Mouse (Mus musculus): ENCODE data around the gene Ptpn11.

Ptpn11 gene

DNA sequence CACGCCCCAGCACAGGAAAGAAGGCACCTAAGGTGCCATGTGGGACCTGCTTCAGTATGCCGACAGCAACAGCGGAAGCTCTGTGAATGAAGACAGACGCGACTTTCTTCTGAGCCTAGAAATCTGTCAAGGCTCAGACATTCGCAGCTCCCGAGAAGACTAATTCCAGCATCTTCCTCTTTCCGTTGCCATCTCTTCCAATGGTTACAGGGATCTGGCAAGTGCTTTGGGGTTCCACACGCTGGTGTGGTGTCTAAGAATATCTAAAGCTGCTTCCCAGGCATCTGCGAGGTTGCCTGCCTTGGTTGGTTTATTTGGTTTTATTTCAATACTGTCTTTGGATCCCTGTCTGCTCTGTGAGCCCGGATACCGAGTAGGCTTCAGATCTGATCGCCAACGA, 65.6 kb downstream of the Ptpn11 start:
- DNase-seq (ENCODE audit: low spot score in 2 of 2) = no peak

DNA sequence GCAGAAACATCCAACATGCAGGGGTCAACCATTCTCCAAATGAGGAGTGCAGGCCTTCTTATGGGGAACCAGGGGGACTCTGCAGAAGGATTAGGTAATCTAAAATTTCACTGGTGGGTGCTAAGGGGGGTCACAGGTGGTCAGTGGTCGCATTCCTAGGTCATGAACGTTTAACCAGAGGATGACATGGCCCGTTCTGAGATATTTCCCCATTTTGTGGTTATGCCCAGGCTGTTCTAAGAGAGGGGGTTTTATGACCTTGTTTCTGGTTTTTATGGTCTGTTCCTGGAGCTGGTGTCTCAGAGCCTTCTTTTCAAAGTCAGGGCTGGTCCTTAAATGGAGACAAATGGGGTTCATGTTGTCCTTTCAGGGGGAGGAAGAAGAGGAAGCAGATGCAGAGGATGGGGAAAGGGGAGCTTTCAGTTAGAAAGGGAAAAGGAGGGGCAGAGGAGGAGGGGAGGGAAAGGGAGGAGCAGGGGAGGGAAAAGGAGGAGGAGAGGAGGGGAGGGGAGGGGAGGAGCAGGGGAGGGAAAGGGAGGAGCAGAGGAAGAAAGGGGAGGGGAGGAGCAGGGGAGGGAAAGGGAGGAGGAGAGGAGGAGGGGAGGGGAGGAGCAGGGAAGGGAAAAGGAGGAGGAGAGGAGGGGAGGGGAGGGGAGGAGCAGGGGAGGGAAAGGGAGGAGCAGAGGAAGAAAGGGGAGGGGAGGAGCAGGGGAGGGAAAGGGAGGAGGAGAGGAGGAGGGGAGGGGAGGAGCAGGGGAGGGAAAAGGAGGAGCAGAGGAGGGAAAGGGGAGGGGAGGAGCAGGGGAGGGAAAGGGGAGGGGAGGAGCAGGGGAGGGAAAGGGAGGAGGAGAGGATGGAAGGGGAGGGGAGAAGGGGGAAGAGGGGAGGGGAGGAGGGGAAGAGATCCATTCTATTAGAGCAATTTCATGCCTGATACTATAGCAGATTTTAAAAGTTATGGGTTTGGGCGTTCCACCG, 66.7 kb downstream of the Ptpn11 start:
- DNase-seq (ENCODE audit: low spot score in 2 of 2) = no peak

DNA sequence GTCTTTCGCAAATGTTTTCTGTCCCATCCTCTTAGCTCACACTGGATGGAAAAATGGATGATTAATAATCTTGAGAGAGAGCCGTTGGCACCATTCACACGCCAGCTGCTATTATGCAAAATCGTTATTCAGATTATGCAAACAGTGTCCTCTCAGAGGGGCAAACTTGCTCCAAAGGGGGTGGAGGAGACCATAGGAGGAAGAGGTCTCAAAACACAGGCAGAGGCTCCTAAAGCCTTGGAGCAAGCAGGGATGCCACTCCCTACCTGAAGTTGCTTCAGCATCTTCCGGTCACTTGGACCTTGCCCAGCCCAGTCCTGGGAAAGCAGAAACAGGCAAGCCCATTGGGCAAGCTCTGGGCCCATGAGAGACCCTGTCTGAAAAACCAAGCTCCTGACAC, 67.8 kb downstream of the Ptpn11 start:
- DNase-seq (ENCODE audit: low spot score in 2 of 2) = no peak

DNA sequence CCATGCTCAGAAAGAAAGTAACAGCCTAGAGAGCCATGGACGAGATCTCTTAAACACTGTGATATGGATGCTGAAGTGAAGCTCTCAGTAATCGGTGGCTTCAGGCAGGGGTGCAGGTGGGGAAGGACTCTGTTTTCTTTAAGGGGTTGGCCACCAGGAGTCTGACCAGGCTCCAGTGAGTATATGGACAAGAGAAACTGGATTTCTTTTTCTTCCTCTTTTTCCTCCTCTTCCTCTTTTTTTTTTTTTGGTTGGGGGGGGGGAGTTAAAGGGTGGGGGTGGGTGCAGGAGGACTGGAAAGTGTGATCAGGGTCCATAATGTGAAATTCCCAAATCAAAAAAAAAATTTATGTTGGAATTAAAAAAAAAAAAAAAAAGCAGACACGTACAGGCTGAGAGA, 68.6 kb downstream of the Ptpn11 start:
- no peak for DNase-seq (ENCODE audit: low spot score in 2 of 2)

DNA sequence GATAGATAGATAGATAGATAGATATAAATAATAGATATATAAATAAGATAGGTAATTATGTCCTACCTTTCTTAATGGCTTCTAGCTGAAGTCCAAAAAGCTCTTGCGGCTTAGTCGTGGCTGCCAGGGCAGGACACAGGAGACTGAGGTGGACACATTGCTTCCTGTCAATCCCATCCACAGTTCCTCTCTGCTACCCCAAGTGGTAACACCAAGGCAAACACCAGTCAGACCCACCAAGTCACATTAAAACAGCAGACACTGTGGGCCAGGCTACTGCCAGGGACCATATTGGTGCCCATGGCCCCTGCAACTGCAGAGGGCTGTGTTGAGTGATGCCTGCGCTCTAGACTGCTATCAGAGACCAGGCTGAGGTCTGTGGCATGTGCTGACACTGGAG, 69.2 kb downstream of the Ptpn11 start:
- no peak for DNase-seq (ENCODE audit: low spot score in 2 of 2)

DNA sequence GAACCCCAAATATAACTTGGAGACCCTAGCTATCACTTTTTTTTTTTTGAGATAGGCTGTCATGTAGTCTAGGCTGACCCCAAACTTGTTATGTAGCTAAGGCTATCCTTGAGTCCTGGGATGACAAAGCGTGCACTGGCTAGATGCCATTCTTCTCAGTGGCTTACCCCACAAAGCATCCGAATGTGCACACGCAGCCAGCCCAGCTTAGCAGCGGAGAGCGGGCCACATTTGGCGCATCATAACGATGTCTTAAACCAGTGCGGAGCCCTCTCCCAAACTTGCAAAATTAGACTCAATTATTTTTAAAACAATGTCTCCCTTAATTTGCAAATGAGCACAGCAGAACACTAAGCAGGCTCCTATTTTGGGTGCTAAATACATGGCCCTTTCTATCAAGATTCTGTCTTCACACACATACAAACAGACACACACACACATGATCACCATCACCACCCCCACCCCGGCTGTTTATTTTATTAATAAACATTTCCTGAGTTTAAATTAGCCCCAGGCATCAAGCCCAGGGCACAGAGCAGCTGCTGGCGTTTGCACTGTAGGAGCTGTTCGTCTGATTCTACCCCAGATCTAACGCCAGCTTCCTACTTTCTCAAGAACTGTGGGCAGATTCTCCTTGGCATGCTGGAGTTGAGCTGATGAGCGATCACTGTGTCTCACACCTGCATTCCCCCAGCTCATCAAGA, 71.7 kb downstream of the Ptpn11 start:
- no peak for DNase-seq (ENCODE audit: low spot score in 2 of 2)

DNA sequence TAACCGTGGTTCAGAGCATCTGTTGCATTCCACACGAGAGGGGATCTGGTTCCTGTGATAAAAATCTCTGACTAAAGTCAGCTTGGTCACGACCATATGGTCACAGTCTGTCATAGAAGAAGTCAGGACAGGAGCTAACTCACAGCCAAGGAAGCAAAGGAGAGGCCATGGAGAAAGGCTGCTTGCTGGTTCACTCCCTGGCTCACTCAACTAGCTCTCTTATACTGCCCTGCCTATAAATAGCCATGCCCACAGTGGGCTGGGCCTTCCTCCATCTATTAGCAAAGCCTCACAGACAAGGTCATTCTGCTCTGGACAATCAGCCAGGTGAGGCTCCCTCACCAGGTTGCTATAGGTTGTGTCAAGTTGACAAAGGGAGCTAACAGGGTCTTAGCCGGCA, 72.9 kb downstream of the Ptpn11 start:
- no peak for DNase-seq (ENCODE audit: low spot score in 2 of 2)

DNA sequence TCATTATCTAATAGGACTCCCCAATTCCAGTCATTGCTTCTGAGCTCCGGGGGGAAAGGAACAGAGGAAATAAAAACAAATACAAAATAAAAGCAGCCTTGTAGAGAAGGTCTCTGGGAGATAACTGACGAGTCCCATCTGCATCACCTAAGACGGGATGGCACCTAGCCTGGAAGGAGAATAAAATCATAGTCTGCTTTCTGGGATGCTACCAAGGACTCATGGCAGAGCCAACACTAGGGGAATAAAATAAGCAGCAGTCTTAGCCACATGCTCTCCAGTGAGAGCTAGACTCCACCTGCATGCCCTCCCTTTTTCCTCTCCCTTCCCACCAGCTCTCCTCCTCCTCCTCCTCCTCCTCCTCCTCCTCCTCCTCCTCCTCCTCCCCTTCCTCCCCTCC, 74.3 kb downstream of the Ptpn11 start:
- no peak for DNase-seq (ENCODE audit: low spot score in 2 of 2)

DNA sequence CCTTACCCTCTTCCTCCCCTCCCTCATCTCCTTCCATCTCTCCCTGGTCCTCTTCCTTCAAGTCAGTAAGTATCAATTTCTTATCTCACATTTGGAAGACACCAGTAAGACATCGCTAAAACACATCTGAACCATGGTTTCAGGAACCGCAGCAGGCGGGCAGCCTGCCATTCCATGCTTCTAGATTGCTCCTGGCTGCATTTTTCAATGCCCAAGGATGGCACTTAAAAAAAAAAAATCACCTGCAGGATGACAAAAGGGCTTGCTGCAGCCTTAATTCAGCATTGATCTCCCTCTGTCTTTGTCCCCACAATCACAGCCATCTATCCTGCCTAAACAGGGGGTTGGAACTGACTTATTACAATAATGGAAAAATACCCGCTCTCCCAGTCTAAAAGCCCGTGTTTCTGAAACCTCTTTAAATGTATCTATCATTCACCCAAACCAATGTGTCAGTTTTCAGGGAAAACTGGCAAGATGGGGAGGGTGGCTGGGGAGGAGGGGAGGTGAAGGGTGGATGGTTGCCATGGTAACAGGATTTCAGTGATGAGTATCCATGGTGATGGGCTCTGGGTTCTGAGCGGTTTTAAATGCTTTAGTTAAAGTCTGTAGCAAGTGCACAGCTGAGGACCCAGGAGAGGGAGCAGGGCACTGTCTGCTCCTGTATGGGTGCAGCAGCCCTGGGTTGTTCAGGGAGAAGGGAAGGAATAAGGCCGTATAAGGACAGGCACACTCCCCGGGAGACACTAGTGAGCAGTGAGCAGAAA, 75.6 kb downstream of the Ptpn11 start:
- no peak for DNase-seq (ENCODE audit: low spot score in 2 of 2)

DNA sequence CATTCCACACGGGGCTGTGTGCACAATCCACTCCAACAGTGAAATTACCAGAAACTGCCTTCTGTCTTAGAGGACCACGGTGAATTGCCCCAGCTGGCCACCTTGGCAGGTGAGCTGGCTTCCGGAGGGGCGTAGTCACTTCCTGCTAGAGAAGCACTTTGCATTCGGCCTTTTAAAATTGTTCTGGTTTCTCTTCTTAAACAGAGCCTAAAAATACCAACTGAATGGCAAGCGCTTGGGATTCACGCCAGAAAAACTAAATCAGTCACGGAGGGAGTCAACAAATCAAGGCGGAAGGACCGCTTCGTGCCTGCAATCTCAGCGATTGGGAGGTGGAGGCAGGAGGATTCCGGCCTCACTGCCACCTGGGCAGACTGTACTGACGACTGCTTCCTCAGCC, 77.0 kb downstream of the Ptpn11 start:
- DNase-seq (ENCODE audit: low spot score in 2 of 2) = no peak

DNA sequence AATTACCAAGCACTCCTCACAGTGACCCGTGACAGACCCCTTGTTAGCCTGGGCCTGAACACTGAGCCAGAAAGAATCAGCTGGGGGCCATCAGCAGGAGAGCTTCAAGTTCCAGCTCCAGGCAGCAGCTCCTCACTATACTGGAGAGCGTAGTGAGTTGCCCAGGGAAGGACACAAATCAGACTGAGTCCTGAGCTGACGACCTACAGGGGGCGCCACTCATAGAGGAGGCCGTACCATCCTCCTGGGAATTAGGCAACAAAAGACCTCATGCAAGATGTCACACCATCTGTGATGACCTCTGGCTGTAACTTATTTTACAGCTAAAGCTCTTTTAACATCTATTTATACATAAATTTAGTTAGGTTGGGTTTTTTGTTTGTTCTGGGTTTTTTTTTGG, 78.8 kb downstream of the Ptpn11 start:
- DNase-seq (ENCODE audit: low spot score in 2 of 2) = no peak

DNA sequence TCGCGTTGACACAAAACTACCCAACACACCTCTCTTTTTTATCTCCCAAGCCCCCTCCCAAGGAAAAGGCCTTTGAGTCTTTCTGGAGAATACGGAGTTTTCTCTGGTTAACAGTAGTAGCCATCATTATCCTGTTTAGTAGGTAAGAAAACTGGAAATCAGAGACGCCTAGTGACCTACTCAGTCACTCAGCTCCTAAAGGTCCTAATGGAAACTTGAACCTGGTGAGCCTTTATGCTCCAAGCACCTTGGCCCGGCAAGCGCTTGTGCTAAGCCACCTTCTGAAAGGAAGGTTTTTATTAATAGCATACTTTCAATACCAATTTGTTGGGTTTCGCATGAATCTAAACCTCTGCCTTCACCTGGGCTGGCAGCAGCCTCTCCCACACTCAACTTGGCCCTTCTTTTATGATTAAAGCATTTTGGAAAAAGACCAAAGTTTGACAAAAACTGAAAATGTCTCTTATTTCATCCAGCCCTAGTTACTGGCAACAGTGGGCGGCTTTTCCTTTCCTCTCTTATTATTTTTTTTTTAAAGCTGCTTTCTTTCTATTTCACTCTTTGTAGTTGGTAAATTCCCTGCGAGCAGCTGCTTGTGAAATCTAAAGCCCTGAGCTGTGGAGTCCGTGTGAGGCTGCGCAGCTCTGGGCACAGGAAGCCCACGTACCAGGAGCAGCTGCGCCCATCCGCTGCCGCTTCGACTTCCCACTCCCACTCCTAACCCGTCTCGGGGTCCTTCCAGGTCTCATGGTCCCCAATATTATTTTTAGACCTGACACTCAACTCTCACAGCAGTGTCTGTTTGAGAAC, 79.9 kb downstream of the Ptpn11 start:
- no peak for DNase-seq (ENCODE audit: low spot score in 2 of 2)

DNA sequence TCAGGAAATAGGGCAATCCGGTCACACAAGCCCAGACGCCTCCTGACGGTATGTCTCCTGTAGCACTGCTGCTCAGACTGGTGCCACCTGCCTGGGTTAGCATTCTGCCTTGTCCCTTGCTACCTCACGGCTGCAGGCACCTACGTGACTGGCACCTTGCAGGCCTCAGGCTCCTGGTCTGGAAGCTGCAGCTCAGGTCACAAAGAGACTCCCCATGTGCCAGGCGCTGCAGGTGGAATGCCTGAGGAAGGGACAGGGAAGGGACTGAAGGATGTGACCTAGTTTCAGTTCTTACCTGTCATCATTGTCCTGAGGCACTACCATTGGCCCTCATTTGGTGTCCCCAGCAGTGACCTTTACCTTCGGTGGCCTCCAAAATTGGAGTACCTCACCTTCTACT, 82.0 kb downstream of the Ptpn11 start:
- no peak for DNase-seq (ENCODE audit: low spot score in 2 of 2)

DNA sequence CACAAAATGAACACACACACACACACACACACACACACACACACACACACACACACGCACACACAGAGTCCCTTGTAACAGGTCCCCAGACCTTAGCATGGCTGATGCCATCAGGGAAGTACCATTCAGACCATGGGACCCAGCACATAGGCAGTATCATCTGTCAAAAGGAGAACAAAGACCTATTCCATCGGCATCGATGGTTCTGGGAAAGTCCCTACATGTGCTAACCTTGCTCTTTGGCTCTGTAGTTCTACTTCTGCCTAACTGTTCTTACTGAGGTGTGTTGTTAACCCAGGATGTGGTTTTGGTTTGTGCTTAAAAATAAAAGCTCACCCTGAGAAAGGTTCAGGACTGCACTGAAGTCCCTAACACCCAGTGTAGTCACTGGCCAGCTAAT, 84.3 kb downstream of the Ptpn11 start:
- DNase-seq (ENCODE audit: low spot score in 2 of 2) = no peak

DNA sequence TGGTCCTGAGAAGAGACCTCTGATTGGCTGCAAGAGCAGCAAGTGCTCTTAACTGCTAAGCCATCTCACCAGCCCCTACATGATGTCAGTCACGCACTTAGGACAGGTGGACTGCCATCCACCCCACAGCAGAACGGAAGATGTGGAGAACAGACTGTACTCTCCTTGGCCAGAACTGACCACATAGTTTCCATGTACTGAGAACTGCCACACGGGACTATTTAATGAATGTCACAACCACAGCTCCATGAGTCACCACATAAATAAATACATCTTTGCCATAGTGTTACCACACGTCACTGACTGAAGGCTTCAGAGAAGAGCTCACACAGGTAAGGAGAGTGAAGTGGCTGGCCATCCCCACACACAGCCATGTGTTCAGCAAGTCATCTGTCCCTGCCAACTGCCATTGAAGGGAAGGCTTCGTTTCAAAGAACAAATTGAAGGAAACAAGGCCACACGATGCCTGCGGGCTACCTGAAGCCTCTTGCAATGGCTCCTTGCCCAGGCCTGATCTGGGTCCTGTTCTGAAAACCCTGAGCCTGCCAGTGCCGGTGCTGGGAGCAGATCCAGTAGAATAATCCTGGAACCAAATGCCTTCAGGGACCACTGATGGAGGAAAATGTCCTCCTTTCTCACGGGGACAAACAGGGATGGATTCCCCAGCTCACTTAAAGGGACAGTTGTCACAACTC, 90.2 kb downstream of the Ptpn11 start:
- DNase-seq (ENCODE audit: low spot score in 2 of 2) = no peak

DNA sequence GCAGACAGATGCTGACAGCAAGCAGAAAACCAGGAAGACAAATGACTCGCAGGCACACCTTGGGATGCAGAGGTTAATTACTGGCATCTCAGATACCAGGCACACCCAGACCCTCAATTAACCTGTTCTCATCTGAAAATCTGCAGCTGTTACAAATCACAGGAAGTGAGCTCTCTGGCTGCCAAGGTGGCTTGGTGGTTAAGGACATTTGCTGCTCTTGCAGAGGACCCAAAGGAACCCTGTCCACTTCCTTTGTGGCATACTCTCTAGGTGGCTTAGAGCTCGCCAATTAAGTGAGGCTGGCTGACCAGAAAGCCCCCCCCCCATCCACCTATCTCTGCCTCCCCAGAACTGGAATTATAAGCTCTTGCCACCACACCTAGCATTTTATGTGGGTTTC, 91.1 kb downstream of the Ptpn11 start:
- no peak for DNase-seq (ENCODE audit: low spot score in 2 of 2)

DNA sequence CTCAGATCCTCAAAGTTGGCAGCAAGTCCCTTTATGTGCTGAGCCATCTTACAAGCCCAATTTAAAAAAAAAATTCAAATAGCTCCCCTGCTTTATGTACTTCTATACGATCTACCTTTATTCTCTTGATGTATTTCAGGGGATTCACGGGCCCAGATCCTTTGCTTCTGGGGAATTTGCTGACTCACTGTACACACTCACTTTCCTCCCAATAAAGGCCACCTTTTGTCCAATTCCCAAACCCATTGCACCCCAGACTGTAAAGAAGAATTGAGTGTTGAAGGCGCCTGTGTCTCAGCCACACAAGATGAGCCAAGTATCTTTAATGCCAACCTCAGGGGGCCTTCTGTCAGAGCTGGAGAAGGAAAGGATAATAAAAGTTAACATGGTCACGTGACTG, 93.2 kb downstream of the Ptpn11 start:
- DNase-seq (ENCODE audit: low spot score in 2 of 2) = no peak

DNA sequence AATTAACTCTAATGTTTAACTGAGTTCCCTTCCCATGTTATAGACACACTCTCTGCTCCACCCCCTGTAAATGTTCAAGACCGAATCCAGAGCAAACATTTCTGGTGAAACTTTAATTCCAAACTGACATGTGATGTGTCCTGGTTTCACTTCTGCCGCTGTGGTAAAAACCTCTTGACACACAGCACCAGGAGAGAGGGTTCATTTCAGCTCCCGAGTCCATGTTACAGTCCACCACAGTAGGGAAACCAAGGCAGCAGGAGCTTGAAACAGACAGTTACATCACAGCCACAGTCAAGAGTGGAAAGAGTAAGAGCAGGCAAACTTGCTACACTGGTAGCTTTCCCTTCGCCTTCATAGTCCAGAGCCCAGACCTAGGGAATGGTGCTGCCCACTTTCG, 94.5 kb downstream of the Ptpn11 start:
- DNase-seq (ENCODE audit: low spot score in 2 of 2) = no peak

DNA sequence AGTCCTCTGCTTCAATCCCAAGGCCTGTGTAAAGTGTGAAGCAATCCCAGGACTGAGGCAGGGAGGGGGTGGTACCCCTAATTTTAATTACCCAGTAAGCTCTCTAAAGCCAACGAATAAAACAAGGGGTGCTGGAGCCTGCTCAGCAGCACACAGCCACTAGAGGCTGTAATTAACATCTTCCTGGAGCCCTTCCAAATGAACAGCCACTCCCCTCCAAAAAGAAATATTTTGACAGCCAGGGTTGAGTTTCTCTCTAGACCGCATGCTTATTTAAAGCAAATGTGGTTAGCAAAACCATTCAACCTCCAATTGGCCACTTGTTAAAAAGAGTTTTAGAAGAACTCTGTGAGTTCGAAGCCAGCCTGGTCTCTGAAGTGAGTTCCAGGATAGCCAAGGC, 97.9 kb downstream of the Ptpn11 start:
- no peak for DNase-seq (ENCODE audit: low spot score in 2 of 2)

DNA sequence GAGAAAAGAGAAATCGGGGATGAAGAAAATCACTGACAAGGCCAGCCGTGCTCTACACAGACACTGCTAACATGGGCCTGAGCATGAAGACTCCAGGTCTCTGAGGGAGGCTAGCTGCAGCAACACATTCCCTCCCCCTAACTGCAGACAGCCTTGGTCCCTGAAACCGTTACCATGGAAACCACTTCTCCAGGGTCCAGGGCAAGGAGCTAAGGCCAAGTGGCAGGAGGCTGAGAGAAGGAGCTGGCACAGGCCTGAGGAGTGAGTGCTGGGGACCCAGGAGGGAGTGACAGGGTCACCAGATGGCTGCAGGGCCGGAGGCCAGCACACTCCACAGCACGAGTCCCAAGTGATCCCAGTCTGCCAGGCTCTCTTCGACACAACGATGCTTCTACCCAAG, 101.5 kb downstream of the Ptpn11 start:
- no peak for DNase-seq (ENCODE audit: low spot score in 2 of 2)

DNA sequence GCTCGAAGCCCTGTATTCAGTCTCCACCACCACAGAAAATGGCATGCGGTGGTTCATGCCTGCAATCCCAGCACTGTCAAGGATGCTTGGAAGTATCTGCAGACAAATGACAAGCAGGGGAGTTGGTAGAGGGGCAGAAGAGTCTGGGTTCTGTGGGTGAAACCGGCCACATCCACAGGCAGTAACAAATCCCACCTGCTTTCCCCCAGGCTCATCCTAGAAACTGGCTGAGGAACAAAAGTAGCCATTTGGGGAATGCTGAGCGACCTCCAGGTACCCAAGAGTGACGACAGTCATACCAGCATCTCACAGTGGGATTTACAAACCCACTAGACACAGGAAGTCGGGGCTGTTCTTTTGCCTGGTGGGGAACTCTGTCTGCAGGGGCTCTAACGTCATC, 103.5 kb downstream of the Ptpn11 start:
- no peak for DNase-seq (ENCODE audit: low spot score in 2 of 2)
